29 mouse cellular contexts compared by ENCODE assay signal in the genomic region with DNA sequence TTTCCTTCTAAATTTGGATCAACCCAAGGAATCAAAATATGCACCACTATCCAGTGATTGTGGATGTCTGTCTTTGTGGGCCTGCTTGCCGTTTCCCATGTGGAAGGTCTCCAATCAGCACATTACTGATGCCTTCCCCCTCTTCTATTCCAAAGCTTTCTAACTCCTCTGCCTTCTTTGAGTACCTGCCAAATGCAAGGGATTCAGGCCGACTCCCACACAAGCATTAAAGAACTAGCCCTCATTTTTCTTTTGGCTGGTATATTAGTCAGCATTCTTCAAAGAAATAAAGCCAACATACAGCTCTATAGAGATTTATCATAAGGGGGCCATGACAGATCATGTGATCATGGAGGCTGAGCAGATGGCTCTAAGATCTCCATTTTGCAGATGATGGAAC. TPM values are rescaled to one million over a fixed set of nuclear protein-coding genes. Genes with fewer than 3 reads are reported as not detected.
DNase-seq lines count a peak whose midpoint lies in the region; ATAC-seq and TF ChIP-seq lines count a peak whose summit lies in the region.
"Had no signal": no experiment of that assay in that cellular context is flagged by ENCODE, and none has a peak within 500 bp of the region (broad histone marks: within the 10 kb centered on the region; RNA-seq: fewer than 3 reads in every experiment).

No protein-coding gene starts in this region.

- H3K9ac ChIP-seq in intestine, embryonic 15.5 days, result no peak overlapping the region
- H3K9ac ChIP-seq in intestine, embryonic 16.5 days (ENCODE audit: low read depth, low read length), result no peak overlapping the region
- H3K9ac ChIP-seq in lung, embryonic 14.5 days, result no peak overlapping the region
- H3K9ac ChIP-seq in lung, postnatal 0 days (replicated peaks; ENCODE audit: low read depth), result no peak overlapping the region
- H3K9ac ChIP-seq: embryonic facial prominence, embryonic 13.5 days; forebrain, embryonic 12.5 days; forebrain, embryonic 15.5 days; hindbrain, embryonic 13.5 days had no signal

- H3K27me3 ChIP-seq in intestine, embryonic 15.5 days (replicated peaks), result no peaks in the 10 kb centered on the region
- no peaks in the 10 kb centered on the region for H3K27me3 ChIP-seq in intestine, embryonic 16.5 days (replicated peaks; ENCODE audit: control insufficient read depth, insufficient read depth, low read length)
- no peaks in the 10 kb centered on the region for H3K27me3 ChIP-seq in lung, embryonic 14.5 days (ENCODE audit: insufficient read depth, low read length)
- no peaks in the 10 kb centered on the region for H3K27me3 ChIP-seq in lung, postnatal 0 days (replicated peaks; ENCODE audit: insufficient read depth, low read length)
- H3K27me3 ChIP-seq: embryonic facial prominence, embryonic 13.5 days; forebrain, embryonic 12.5 days; forebrain, embryonic 15.5 days; hindbrain, embryonic 13.5 days; Patski had no signal

- H3K4me3 ChIP-seq in intestine, embryonic 15.5 days (replicated peaks), result no peak overlapping the region
- no peak overlapping the region for H3K4me3 ChIP-seq in intestine, embryonic 16.5 days (ENCODE audit: low read length)
- no peak overlapping the region for H3K4me3 ChIP-seq in lung, embryonic 14.5 days (ENCODE audit: low read depth, low read length)
- H3K4me3 ChIP-seq in lung, postnatal 0 days (ENCODE audit: low read depth, low read length), result no peak overlapping the region
- H3K4me3 ChIP-seq: embryonic facial prominence, embryonic 10.5 days; embryonic facial prominence, embryonic 13.5 days; erythroblast, embryonic 14.5 days; forebrain, embryonic 12.5 days; forebrain, embryonic 15.5 days; gastrocnemius, adult 2 months; heart, adult 2 months; hindbrain, embryonic 13.5 days had no signal

- WGBS in intestine, embryonic 15.5 days, result 50% methylated on average over 2 of the region's 2 CpGs
- WGBS in intestine, embryonic 16.5 days, result 43% methylated on average over 2 of the region's 2 CpGs
- 46% methylated on average over 2 of the region's 2 CpGs for WGBS in lung, embryonic 14.5 days
- WGBS in lung, postnatal 0 days, result 36% methylated on average over 2 of the region's 2 CpGs

- no peak overlapping the region for H3K27ac ChIP-seq in intestine, embryonic 15.5 days
- H3K27ac ChIP-seq in intestine, embryonic 16.5 days (ENCODE audit: low read length), result no peak overlapping the region
- no peak overlapping the region for H3K27ac ChIP-seq in lung, embryonic 14.5 days (ENCODE audit: low read depth)
- H3K27ac ChIP-seq in lung, postnatal 0 days (ENCODE audit: low read length), result no peak overlapping the region
- H3K27ac ChIP-seq: embryonic facial prominence, embryonic 10.5 days; embryonic facial prominence, embryonic 13.5 days; forebrain, embryonic 12.5 days; forebrain, embryonic 15.5 days; gastrocnemius, adult 2 months; heart, adult 2 months; hindbrain, embryonic 13.5 days had no signal

- DNase-seq in frontal cortex, adult 2 months (ENCODE audit: extremely low spot score in 1 of 2, low spot score in 1 of 2), result no peak
- DNase-seq in lung, embryonic 14.5 days, result no peak
- DNase-seq in lung, postnatal 0 days (ENCODE audit: low spot score), result no peak
- DNase-seq in 3T3-L1 (ENCODE audit: low read depth, low spot score), result peak; percentile 38
- DNase-seq in cerebellum, postnatal 36 days, result no peak
- DNase-seq: adrenal gland, postnatal 10 days; adrenal gland, postnatal 36 days; B cell, adult 2 months; cerebellum, adult 11 months; cerebellum, adult 2 months; cerebellum, adult 9-11 months; cerebellum, postnatal 25 days; embryo, embryonic 11 days; gastrocnemius, adult 2 months; gastrocnemius, postnatal 25 days; heart, adult 2 months had no signal

- TF ChIP-seq EP300 in lung, postnatal 0 days (IDR thresholded peaks at IDR 0.05), result no peak

- H3K36me3 ChIP-seq in intestine, embryonic 15.5 days, result no peaks in the 10 kb centered on the region
- H3K36me3 ChIP-seq in intestine, embryonic 16.5 days (ENCODE audit: control insufficient read depth, insufficient read depth, low read length), result no peaks in the 10 kb centered on the region
- H3K36me3 ChIP-seq in lung, embryonic 14.5 days (ENCODE audit: insufficient read depth), result no peaks in the 10 kb centered on the region
- H3K36me3 ChIP-seq in lung, postnatal 0 days (ENCODE audit: insufficient read depth, low read length), result no peaks in the 10 kb centered on the region
- H3K36me3 ChIP-seq: embryonic facial prominence, embryonic 10.5 days; embryonic facial prominence, embryonic 13.5 days; forebrain, embryonic 12.5 days; forebrain, embryonic 15.5 days; G1E; hindbrain, embryonic 13.5 days had no signal

- no peak for TF ChIP-seq CTCF in lung, embryonic 14.5 days (IDR thresholded peaks at IDR 0.05; ENCODE audit: low read depth)
- no peak for TF ChIP-seq CTCF in lung, postnatal 0 days (IDR thresholded peaks at IDR 0.05)

- no peaks in the 10 kb centered on the region for H3K9me3 ChIP-seq in intestine, embryonic 15.5 days
- H3K9me3 ChIP-seq in intestine, embryonic 16.5 days (ENCODE audit: control insufficient read depth, low read length), result no peaks in the 10 kb centered on the region
- no peaks in the 10 kb centered on the region for H3K9me3 ChIP-seq in lung, embryonic 14.5 days (ENCODE audit: low read depth, low read length)
- no peaks in the 10 kb centered on the region for H3K9me3 ChIP-seq in lung, postnatal 0 days (ENCODE audit: low read length)
- H3K9me3 ChIP-seq: embryonic facial prominence, embryonic 13.5 days; forebrain, embryonic 12.5 days; forebrain, embryonic 15.5 days; G1E; hindbrain, embryonic 13.5 days had no signal

- no peaks in the 10 kb centered on the region for H3K4me1 ChIP-seq in intestine, embryonic 15.5 days (replicated peaks)
- H3K4me1 ChIP-seq in intestine, embryonic 16.5 days (ENCODE audit: control insufficient read depth, insufficient read depth, low read length), result no peaks in the 10 kb centered on the region
- H3K4me1 ChIP-seq in lung, embryonic 14.5 days (ENCODE audit: insufficient read depth), result no peaks in the 10 kb centered on the region
- H3K4me1 ChIP-seq in lung, postnatal 0 days (ENCODE audit: insufficient read depth, low read depth, low read length), result no peaks in the 10 kb centered on the region
- H3K4me1 ChIP-seq: embryonic facial prominence, embryonic 10.5 days; embryonic facial prominence, embryonic 13.5 days; forebrain, embryonic 15.5 days had no signal

- peak; percentile 39; the same call in 1 of the 2 replicates for ATAC-seq in frontal cortex, adult (ENCODE audit: low TSS enrichment)
- ATAC-seq in intestine, embryonic 15.5 days, result 0 out of 2 replicates have a peak, but pooled peaks have one; percentile 17
- ATAC-seq in intestine, embryonic 16.5 days, result no peak
- ATAC-seq in lung, embryonic 14.5 days (ENCODE audit: insufficient read depth), result 0 out of 2 replicates have a peak, but pooled peaks have one; percentile 28
- ATAC-seq in lung, postnatal 0 days, result no peak
- ATAC-seq: forebrain, embryonic 15.5 days; hindbrain, embryonic 16.5 days; Patski had no signal

- H3K4me2 ChIP-seq in intestine, embryonic 15.5 days (replicated peaks), result no peak overlapping the region
- no peak overlapping the region for H3K4me2 ChIP-seq in intestine, embryonic 16.5 days (ENCODE audit: low read depth, low read length)
- no peak overlapping the region for H3K4me2 ChIP-seq in lung, embryonic 14.5 days
- H3K4me2 ChIP-seq in lung, postnatal 0 days (replicated peaks; ENCODE audit: low read depth, low read length), result no peak overlapping the region
- H3K4me2 ChIP-seq: embryonic facial prominence, embryonic 13.5 days; forebrain, embryonic 12.5 days; forebrain, embryonic 15.5 days; heart, embryonic 11.5 days; hindbrain, embryonic 13.5 days had no signal

RNA-seq across cellular contexts. Expression of a gene that starts 21.9 kb away (rescaled TPM):
- 11.0 and 11.9 TPM in 2 replicates for polyA plus RNA-seq in frontal cortex, adult 2 months (2012; rRNA removed)
- polyA plus RNA-seq in intestine, embryonic 15.5 days (2015; fragmentation: Nextera tagmentation; extraction: Ambion mirVana), result 0.45 and 0.56 TPM in 2 replicates
- 0.45 and 0.72 TPM in 2 replicates for polyA plus RNA-seq in intestine, embryonic 16.5 days (2015; fragmentation: Nextera tagmentation; extraction: Ambion mirVana)
- 1.8 and 2.7 TPM in 2 replicates for polyA plus RNA-seq in lung, embryonic 14.5 days (2014; fragmentation: Nextera tagmentation; extraction: Ambion mirVana)
- 5.0 and 5.5 TPM in 2 replicates for polyA plus RNA-seq in lung, postnatal 0 days (2015; fragmentation: Nextera tagmentation; extraction: Ambion mirVana)
- polyA plus RNA-seq: erythroblast, embryonic 14.5 days; G1E had no signal

RNA-seq across cellular contexts. Expression of a gene that starts 31.4 kb away (rescaled TPM):
- 1.1 and 1.2 TPM in 2 replicates for polyA plus RNA-seq in frontal cortex, adult 2 months (2012; rRNA removed)
- 4.2 and 4.3 TPM in 2 replicates for polyA plus RNA-seq in intestine, embryonic 15.5 days (2015; fragmentation: Nextera tagmentation; extraction: Ambion mirVana)
- 3.0 and 3.2 TPM in 2 replicates for polyA plus RNA-seq in intestine, embryonic 16.5 days (2015; fragmentation: Nextera tagmentation; extraction: Ambion mirVana)
- polyA plus RNA-seq in lung, embryonic 14.5 days (2014; fragmentation: Nextera tagmentation; extraction: Ambion mirVana), result 3.5 and 3.6 TPM in 2 replicates
- polyA plus RNA-seq in lung, postnatal 0 days (2015; fragmentation: Nextera tagmentation; extraction: Ambion mirVana), result 17.1 and 21.6 TPM in 2 replicates
- polyA plus RNA-seq: erythroblast, embryonic 14.5 days; G1E; Patski had no signal

Comparison
In these comparisons a context has a peak if more than half of its experiments do, and no peak if none do; other contexts are left out.
1. ATAC-seq: peak in frontal cortex, adult (single experiment), intestine, embryonic 15.5 days (single experiment) and lung, embryonic 14.5 days (single experiment); none in intestine, embryonic 16.5 days (single experiment) and lung, postnatal 0 days (single experiment).